Mouse (Mus musculus) MEL (cell line): ENCODE data around the gene Bad. TPM values are rescaled to one million over a fixed set of nuclear protein-coding genes. Genes with fewer than 3 reads are reported as not detected.

Source experiments
- DNase-seq: peaks from one replicate; pipeline ENCODE4 v3.0.0; 2011; ENCODE audit warnings: low read depth, low spot score
- H3K27ac ChIP-seq: 2 replicates; pipeline ENCODE4 v1.5.1; 2012; ENCODE audit warnings: low read depth, mild to moderate bottlenecking, control low read depth, low read length, moderate library complexity; ENCODE audit not compliant: control insufficient read depth
- H3K27me3 ChIP-seq, 2 experiments: fragments of 150-350 bp in 1 of 2; sonication (generic) in 1 of 2; 2 replicates each; pipeline ENCODE4 v1.6.1; 2012; ENCODE audit warnings: low read length in 2 of 2, mild to moderate bottlenecking in 2 of 2, improper control_type of control experiment in 1 of 2, moderate library complexity in 1 of 2; ENCODE audit not compliant: insufficient read depth in 2 of 2, control insufficient read depth in 1 of 2
- H3K36me3 ChIP-seq, 2 experiments: 2 replicates each; pipeline ENCODE4 v1.6.1; 2012 to 2014; ENCODE audit warnings: low read length in 2 of 2, improper control_type of control experiment in 1 of 2, inconsistent platforms in 1 of 2, mild to moderate bottlenecking in 1 of 2; ENCODE audit not compliant: insufficient read depth in 2 of 2, control insufficient read depth in 1 of 2
- H3K4me1 ChIP-seq, 2 experiments: fragments of 150-350 bp in 1 of 2; sonication (generic) in 1 of 2; 2 replicates each; pipeline ENCODE4 v1.6.1; 2012; ENCODE audit warnings: low read length in 2 of 2, improper control_type of control experiment in 1 of 2, mild to moderate bottlenecking in 1 of 2; ENCODE audit not compliant: insufficient read depth in 2 of 2, control insufficient read depth in 1 of 2
- H3K4me3 ChIP-seq, 2 experiments: fragments of 150-350 bp in 1 of 2; sonication (generic) in 1 of 2; 2 replicates each; pipeline ENCODE4 v1.5.1; 2012; ENCODE audit warnings: low read depth in 2 of 2, low read length in 2 of 2, mild to moderate bottlenecking in 2 of 2, moderate library complexity in 2 of 2, control low read depth in 1 of 2, improper control_type of control experiment in 1 of 2; ENCODE audit not compliant: control insufficient read depth in 1 of 2, insufficient read depth in 1 of 2
- H3K79me2 ChIP-seq: 2 replicates; pipeline ENCODE4 v1.6.1; 2012; ENCODE audit warnings: mild to moderate bottlenecking, low read length, moderate library complexity; ENCODE audit not compliant: control insufficient read depth, poor library complexity, insufficient read depth
- H3K9ac ChIP-seq: 2 replicates; pipeline ENCODE4 v1.6.1; 2012; ENCODE audit warnings: low read depth, mild to moderate bottlenecking, control low read depth, low read length, moderate library complexity; ENCODE audit not compliant: control insufficient read depth, poor library complexity, severe bottlenecking
- H3K9me3 ChIP-seq: fragments of 150-350 bp; sonication (generic); replicated peaks from 2 replicates; pipeline ENCODE4 v1.6.1; 2012; ENCODE audit warnings: mild to moderate bottlenecking, low read length, improper control_type of control experiment, moderate library complexity; ENCODE audit not compliant: insufficient read depth
- BHLHE40 ChIP-seq: IDR thresholded peaks from 2 replicates; pipeline ENCODE4 v1.6.1; 2012; ENCODE audit warnings: low read depth, mild to moderate bottlenecking, inconsistent platforms, low read length, improper control_type of control experiment, borderline replicate concordance
- E2F4 ChIP-seq: IDR thresholded peaks from 2 replicates; pipeline ENCODE4 v1.6.1; 2011; ENCODE audit warnings: low read depth, low read length, improper control_type of control experiment, borderline replicate concordance
- GATA1 ChIP-seq: IDR thresholded peaks from 2 replicates; pipeline ENCODE4 v1.6.1; 2011; ENCODE audit warnings: low read depth, low read length, improper control_type of control experiment
- HCFC1 ChIP-seq: IDR thresholded peaks from 2 replicates; pipeline ENCODE4 v1.6.1; 2012; ENCODE audit warnings: low read depth, mild to moderate bottlenecking, inconsistent platforms, low read length, improper control_type of control experiment, moderate library complexity
- JUND ChIP-seq: IDR thresholded peaks from 2 replicates; pipeline ENCODE4 v1.6.1; 2011; ENCODE audit warnings: low read depth, mild to moderate bottlenecking, improper control_type of control experiment, low read length
- MAZ ChIP-seq: IDR thresholded peaks from 2 replicates; pipeline ENCODE4 v1.6.1; 2012; ENCODE audit warnings: low read depth, mild to moderate bottlenecking, inconsistent platforms, low read length, improper control_type of control experiment
- MEF2A ChIP-seq: IDR thresholded peaks from 2 replicates; pipeline ENCODE4 v1.6.1; 2014; ENCODE audit warnings: low read depth, mild to moderate bottlenecking, inconsistent platforms, low read length, improper control_type of control experiment; ENCODE audit not compliant: poor library complexity, insufficient replicate concordance, severe bottlenecking; ENCODE audit errors: extremely low read depth
- MXI1 ChIP-seq: IDR thresholded peaks from 2 replicates; pipeline ENCODE4 v1.6.1; 2011; ENCODE audit warnings: mild to moderate bottlenecking, low read depth, low read length, improper control_type of control experiment
- MYC ChIP-seq: IDR thresholded peaks from 2 replicates; pipeline ENCODE4 v1.6.1; 2011; ENCODE audit warnings: low read depth, mild to moderate bottlenecking, low read length, improper control_type of control experiment, moderate library complexity
- NELFE ChIP-seq: IDR thresholded peaks from 2 replicates; pipeline ENCODE4 v1.6.1; 2011; ENCODE audit warnings: low read depth, low read length, improper control_type of control experiment
- NRF1 ChIP-seq: IDR thresholded peaks from 2 replicates; pipeline ENCODE4 v1.6.1; 2014; ENCODE audit warnings: low read depth, mild to moderate bottlenecking, inconsistent platforms, low read length, improper control_type of control experiment, moderate library complexity; ENCODE audit not compliant: poor library complexity, insufficient read depth, severe bottlenecking
- RAD21 ChIP-seq: IDR thresholded peaks from 2 replicates; pipeline ENCODE4 v1.6.1; 2011; ENCODE audit warnings: mild to moderate bottlenecking, low read depth, low read length, improper control_type of control experiment
- RCOR1 ChIP-seq: IDR thresholded peaks from 2 replicates; pipeline ENCODE4 v1.6.1; 2012; ENCODE audit warnings: low read depth, mild to moderate bottlenecking, inconsistent platforms, low read length, improper control_type of control experiment
- TAL1 ChIP-seq: IDR thresholded peaks from 2 replicates; pipeline ENCODE4 v1.6.1; 2012; ENCODE audit warnings: mild to moderate bottlenecking, inconsistent platforms, low read length, moderate library complexity, mixed read lengths
- UBTF ChIP-seq: IDR thresholded peaks from 2 replicates; pipeline ENCODE4 v1.6.1; 2012; ENCODE audit warnings: low read depth, mild to moderate bottlenecking, inconsistent platforms, low read length, improper control_type of control experiment, moderate library complexity, borderline replicate concordance; ENCODE audit not compliant: insufficient read depth
- USF1 ChIP-seq: IDR thresholded peaks from 2 replicates; pipeline ENCODE4 v1.6.1; 2014; ENCODE audit warnings: low read depth, mild to moderate bottlenecking, inconsistent platforms, low read length, improper control_type of control experiment, moderate library complexity
- ZC3H11A ChIP-seq: IDR thresholded peaks from 2 replicates; pipeline ENCODE4 v1.6.1; 2012; ENCODE audit warnings: low read depth, mild to moderate bottlenecking, inconsistent platforms, low read length, improper control_type of control experiment
- ZMIZ1 ChIP-seq: IDR thresholded peaks from 2 replicates; pipeline ENCODE4 v1.6.1; 2012; ENCODE audit warnings: low read depth, mild to moderate bottlenecking, inconsistent platforms, low read length, improper control_type of control experiment, moderate library complexity
- polyA plus RNA-seq, 2 experiments: library from polyadenylated mRNA; stranded (reverse) in 1 of 2; unstranded in 1 of 2; fragments of >175 nt in 1 of 2; fragments of >200 nt in 1 of 2; gene quantifications; 2 replicates each; pipeline versions ENCODE4 v1.2.1 to v1.2.4; 2012; ENCODE audit warnings: low replicate concordance in 2 of 2, low read depth in 1 of 2; ENCODE audit not compliant: insufficient read length in 2 of 2, insufficient read depth in 1 of 2, missing spikeins in 1 of 2
- total RNA-seq: library from RNA; depleted of rRNA; stranded (reverse); fragments of 300-350 nt; gene quantifications from 2 replicates; pipeline ENCODE4 v1.2.3, GENCODE M21; 2012

The Bad gene
- total and polyA plus RNA-seq, 3 experiments, result 51.7 to 69.7 TPM; not detected in 1

DNA sequence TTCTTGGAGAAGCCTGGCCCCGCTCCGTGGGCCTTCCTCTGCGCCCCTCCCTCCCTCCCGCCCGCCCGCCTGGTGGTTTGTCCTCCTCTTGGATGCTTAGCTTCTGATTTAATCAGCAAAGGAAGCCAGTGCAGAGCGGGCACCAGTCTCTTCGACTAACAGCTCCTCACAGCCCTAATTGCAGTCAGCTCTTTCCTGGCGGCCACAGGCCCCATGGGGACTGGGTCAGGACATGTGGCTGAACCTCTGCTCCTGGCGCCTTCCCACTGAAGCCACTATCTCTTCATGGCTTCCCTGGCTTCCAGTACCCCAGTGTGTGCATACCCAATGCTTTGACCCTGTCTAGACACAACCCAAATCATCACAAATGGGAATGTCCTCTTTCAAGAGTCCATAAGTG lies 14.8 kb downstream of the Bad start:
- Histone ChIP-seq H3K79me2 (peaks cover 1% of the 10 kb centered on the region; the same call in 1 of the 2 replicates), H3K36me3 (peaks cover 2 to 3% of the 10 kb centered on the region in 2 experiments; a peak in 2 of 4 replicates), H3K9ac (no peak overlapping the region), H3K27ac (no peak overlapping the region), H3K27me3 (no peaks in the 10 kb centered on the region), H3K4me1 (0 out of 4 replicates have a peak, but pooled peaks cover 0 to 3% of the 10 kb centered on the region in 2 experiments), H3K4me3 (no peak overlapping the region), H3K9me3 (no peaks in the 10 kb centered on the region)
- TF ChIP-seq BHLHE40 (no peak), TAL1 (no peak), ZMIZ1 (no peak), GATA1 (no peak), JUND (no peak)
- no peak for DNase-seq

DNA sequence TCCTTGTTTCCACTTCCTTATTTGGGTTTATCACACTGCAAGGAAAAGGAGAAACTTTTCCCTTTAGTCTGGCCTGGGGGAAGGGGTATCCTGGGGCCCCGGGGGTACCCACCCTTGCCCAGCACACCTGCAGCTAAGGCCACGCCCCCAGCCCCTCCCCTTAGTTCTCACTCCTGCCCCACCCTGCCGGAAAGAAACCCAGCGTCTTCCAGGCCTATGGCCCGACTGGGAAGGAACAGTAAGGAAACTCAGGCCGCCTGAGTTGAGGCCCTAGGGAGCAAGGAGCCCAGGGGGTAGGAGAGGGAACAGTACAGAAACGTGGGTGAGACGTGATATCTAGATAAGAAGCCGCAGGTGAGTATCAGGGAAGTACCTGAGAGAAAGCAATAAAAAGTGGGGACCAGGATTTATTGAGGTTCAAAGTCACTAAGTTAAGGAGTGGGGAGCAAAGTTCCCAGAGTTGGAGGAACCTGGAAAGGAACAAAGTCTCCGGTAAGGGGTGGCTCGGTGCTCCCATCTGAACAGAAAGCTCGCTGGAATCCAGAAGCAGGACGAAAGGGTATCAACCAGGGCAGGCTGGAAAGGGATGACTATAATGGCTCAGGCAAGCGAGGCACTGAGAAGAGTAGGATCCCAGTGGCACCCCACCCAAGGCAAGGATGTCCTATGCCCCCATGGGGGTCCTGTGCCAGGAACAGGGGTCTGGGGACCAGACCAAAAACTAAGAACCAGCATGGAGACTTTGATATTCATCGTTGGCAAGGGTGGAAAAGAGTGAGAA lies 27.0 kb downstream of the Bad start:
- peaks cover 4 to 40% of the 10 kb centered on the region in 2 experiments for H3K4me1 ChIP-seq
- peak overlapping the region; percentile 59 for H3K9ac ChIP-seq
- TF ChIP-seq MXI1 (0 out of 2 replicates have a peak, but pooled peaks have one; percentile 2), MAZ (peak; percentile 40; the same call in 1 of the 2 replicates), RCOR1 (no peak)

DNA sequence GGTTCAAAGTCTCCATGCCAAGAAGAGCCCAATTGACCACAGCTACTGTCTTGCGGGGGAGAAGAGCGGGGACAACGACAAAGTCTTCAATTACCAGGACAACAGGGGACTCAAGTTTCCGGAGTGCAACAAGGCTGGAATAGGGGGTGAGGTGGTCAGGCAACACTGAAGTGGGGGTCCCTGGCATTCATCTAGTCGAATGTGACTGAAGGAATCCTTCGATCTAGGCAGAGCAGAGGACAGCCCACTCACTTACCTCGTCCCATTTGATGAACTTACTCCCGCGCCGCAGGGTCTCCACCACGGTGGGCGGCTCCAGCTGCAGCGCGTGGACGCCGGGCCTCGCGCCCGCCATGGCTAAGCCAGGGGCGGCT lies 27.6 kb downstream of the Bad start:
- Histone ChIP-seq H3K4me1 (peaks cover 4 to 40% of the 10 kb centered on the region in 2 experiments), H3K27me3 (no peaks in the 10 kb centered on the region), H3K79me2 (no peaks in the 10 kb centered on the region; the same call in 1 of the 2 replicates), H3K27ac (no peak overlapping the region), H3K9me3 (no peaks in the 10 kb centered on the region), H3K36me3 (peaks cover 0 to 18% of the 10 kb centered on the region in 2 experiments; a peak in 2 of 4 replicates), H3K4me3 (peak overlapping the region; percentile 49 to 75), H3K9ac (peak overlapping the region; percentile 59)
- TF ChIP-seq RAD21 (no peak), NELFE (no peak), MXI1 (no peak), UBTF (no peak), HCFC1 (no peak), MYC (no peak), E2F4 (no peak), MEF2A (no peak), ZC3H11A (no peak), USF1 (no peak), JUND (no peak), RCOR1 (no peak), NRF1 (no peak)
- DNase-seq, result peak; percentile 60

More for the DNA sequence above, 27.0 kb downstream of the Bad start:
- DNase-seq, result peak; percentile 42
- Histone ChIP-seq H3K36me3 (peaks cover 0 to 18% of the 10 kb centered on the region in 2 experiments; a peak in 2 of 4 replicates), H3K27me3 (no peaks in the 10 kb centered on the region), H3K9me3 (no peaks in the 10 kb centered on the region), H3K4me3 (peak overlapping the region; percentile 49 to 75), H3K79me2 (no peaks in the 10 kb centered on the region; the same call in 1 of the 2 replicates), H3K27ac (no peak overlapping the region)
